Mouse (Mus musculus): Measurements from ENCODE around the gene Hmx2.

GRCm38 (mm10) chr7:131575246-131575645 lies 26.7 kb downstream of the Hmx2 start:
- TF ChIP-seq CTCF (IDR thresholded peaks at IDR 0.05; ENCODE audit: extremely low read depth, insufficient read depth, insufficient read length, insufficient replicate concordance), result no peak
- no peak for TF ChIP-seq POLR2A (IDR thresholded peaks at IDR 0.05; ENCODE audit: low read depth, low read length)
